Mouse (Mus musculus) myocyte (in vitro differentiated cells): ENCODE measurements at regions not wholly inside any gene's neighbourhood (a gene's known extent, or its start where the extent isn't known, plus 50 kb on each side); places are given as distances from the start of the nearest gene placed in this dataset.

ENCODE experiments used
- E2F4 ChIP-seq: IDR thresholded peaks from one replicate; pipeline ENCODE4 v1.6.1; 2011; ENCODE audit warnings: mild to moderate bottlenecking, control low read depth, moderate library complexity; ENCODE audit not compliant: insufficient read depth
- MAX ChIP-seq: IDR thresholded peaks from one replicate; pipeline ENCODE4 v1.6.1; 2011; ENCODE audit warnings: low read depth, mild to moderate bottlenecking, control low read depth
- POLR2A ChIP-seq: IDR thresholded peaks from one replicate; pipeline ENCODE4 v1.6.1; 2011; ENCODE audit warnings: low read depth, mild to moderate bottlenecking, control low read depth, moderate library complexity; ENCODE audit not compliant: insufficient read length
- TCF12 ChIP-seq: IDR thresholded peaks from one replicate; pipeline ENCODE4 v1.6.1; 2011; ENCODE audit warnings: mild to moderate bottlenecking, control low read depth; ENCODE audit not compliant: poor library complexity, insufficient read depth, severe bottlenecking

GRCm38 (mm10) chr6:127320600-127320999 lies 126.0 kb upstream of the Parp11 start:
- TF ChIP-seq E2F4 (no peak), POLR2A (no peak), MAX (no peak), TCF12 (no peak)
